Mouse (Mus musculus): ENCODE measurements around the gene Arfgap2. TPM values are rescaled to one million over a fixed set of nuclear protein-coding genes. Genes with fewer than 3 reads are reported as not detected.
A peak's percentile ranks its signal among the peaks of the same experiment; 100 is the strongest.
"Not testable (repeated sequence)": the region's sequence is repeated elsewhere in the genome, so short reads cannot be mapped to it uniquely, and the experiment has no call there.

Gene Arfgap2
- polyA plus RNA-seq (2015; fragmentation: Nextera tagmentation; extraction: Ambion mirVana) = 78.0 and 79.0 TPM in 2 replicates

DNA sequence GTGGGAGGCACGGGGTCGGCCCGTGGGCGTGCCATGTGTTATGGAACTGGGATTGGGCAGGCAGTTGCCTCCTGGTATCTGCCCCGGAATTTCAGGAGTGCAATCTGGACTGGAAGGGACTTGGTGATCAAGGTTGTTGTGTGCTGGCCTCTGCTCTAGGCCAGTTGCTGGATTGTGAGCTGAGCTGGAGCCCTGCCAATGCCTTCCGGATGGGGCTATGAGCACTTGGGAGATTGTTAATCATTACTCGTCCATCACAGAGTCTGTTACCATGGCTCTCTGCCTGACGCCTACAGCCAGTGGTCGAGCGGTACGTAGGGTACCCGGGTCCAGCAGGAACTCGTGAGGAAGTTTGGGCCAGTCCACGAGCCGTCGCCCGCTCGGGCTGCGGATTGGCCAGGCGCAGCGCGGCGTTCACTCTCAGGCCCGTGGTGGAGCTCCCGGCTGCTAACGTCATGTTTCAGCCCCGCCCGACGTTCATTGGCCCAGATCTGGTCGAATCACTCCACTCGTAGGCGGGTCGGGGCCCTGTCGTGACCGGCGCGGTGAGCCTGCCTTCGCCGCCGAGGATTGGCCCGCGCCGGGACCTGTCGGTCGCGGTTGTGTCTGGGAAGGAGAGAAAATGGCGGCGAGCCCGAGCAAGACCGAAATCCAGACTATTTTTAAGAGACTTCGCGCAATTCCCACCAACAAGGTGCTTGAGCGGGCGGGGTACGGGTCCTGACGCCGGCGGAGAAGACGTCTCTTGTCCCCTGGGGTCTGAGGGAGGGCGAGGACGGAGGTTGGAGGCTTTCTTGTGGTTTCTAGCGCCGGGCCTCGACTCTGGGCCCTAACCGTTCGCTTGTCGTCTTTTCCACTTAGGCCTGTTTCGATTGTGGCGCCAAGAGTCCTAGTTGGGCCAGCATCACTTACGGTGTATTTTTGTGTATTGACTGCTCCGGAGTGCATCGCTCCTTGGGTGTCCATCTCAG is at the start of gene Arfgap2:
Arfgap2 (plus strand) TSS at position 264 of the 971 bp plus-strand sequence.
- H3K9ac ChIP-seq (replicated peaks) = peak within 1 kb of the TSS; percentile 83
- H3K27ac ChIP-seq (replicated peaks) = peak within 1 kb of the TSS; percentile 93
- no peaks in the 10 kb centered on the region for H3K27me3 ChIP-seq
- H3K4me2 ChIP-seq (replicated peaks) = peak within 1 kb of the TSS; percentile 73
- H3K36me3 ChIP-seq = peaks cover 30% of the 10 kb centered on the region
- WGBS = under 1% methylated on average over 72 of the region's 72 CpGs
- H3K4me3 ChIP-seq = peak within 1 kb of the TSS; percentile 67
- no peaks in the 10 kb centered on the region for H3K9me3 ChIP-seq
- ATAC-seq (replicated peaks) = peak; percentile 99
- H3K4me1 ChIP-seq = peaks cover 20% of the 10 kb centered on the region

DNA sequence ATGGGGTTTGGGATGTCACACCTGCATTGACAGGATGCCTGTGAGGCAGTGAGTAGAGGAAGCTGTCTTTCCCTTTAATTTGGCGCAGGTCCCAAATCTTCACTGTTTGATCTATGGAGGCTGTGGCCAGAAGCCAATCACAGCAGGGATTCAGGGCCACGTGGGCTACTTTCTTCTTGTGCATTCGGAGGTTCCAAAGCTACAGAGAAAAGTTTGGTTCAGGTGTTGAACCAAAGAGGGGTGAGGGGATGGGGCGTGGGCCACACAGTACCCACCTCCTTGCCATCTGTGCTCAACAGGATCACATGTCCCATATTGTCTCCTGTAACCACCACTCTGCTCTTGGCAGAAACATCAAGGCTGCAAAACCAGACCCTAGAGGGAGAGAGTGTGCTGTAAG is 47.7 kb upstream of the Arfgap2 start:
- H3K4me1 ChIP-seq = 0 out of 2 replicates have a peak, but pooled peaks cover 5% of the 10 kb centered on the region
- no peak for ATAC-seq (replicated peaks)
- no peak overlapping the region for H3K4me2 ChIP-seq (replicated peaks)
- H3K9ac ChIP-seq (replicated peaks) = no peak overlapping the region
- H3K27ac ChIP-seq (replicated peaks) = no peak overlapping the region
- no peaks in the 10 kb centered on the region for H3K27me3 ChIP-seq
- no peaks in the 10 kb centered on the region for H3K9me3 ChIP-seq
- H3K36me3 ChIP-seq = peaks cover 32% of the 10 kb centered on the region
- no peak overlapping the region for H3K4me3 ChIP-seq
- 38% methylated on average over 4 of the region's 4 CpGs for WGBS

DNA sequence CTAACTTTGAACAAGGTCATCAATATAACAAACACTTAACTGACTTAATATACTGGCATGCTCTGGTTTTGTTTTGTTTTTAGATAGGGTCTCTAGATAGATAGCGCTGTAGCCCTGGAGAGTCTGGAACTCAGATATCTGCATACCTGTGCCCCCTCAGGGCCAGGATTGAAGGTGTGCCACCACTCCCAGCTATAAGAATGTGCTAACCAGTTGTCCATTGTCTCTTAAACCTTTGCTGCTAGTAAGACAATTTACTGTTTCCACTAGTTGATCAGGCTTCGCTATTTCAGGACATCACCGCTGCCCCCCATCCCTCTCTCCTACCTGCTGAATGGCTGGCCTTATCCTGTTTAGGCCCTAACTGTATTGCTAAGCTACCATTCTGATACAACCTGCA is 44.3 kb upstream of the Arfgap2 start:
- Histone ChIP-seq H3K9me3 (no peaks in the 10 kb centered on the region), H3K9ac (replicated peaks) (no peak overlapping the region), H3K27me3 (no peaks in the 10 kb centered on the region), H3K4me3 (no peak overlapping the region), H3K4me1 (0 out of 2 replicates have a peak, but pooled peaks cover 5% of the 10 kb centered on the region), H3K27ac (replicated peaks) (no peak overlapping the region), H3K4me2 (replicated peaks) (no peak overlapping the region), H3K36me3 (peaks cover 7% of the 10 kb centered on the region; the same call in 1 of the 2 replicates)
- no peak for ATAC-seq (replicated peaks)
- whole genome bisulfite sequencing = 98% methylated on average over 3 of the region's 3 CpGs

DNA sequence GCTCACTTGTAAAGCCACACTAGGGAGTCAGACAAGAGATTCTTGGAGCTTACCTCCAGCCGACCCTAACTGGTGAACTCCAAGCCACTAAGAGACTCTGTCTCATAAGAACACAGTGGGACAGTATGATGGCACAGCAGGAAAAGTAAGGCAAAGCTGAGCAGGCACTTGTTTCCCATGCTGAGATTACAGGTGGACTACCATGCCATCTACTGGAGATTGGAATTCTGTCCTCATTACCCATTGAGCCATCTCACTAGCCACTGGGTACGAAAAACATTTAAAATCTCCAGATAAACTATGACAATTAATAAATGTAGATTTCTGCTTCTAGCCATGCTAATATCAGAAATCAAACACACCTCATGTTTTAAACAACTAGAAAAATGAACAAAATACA is 41.2 kb upstream of the Arfgap2 start:
- no peaks in the 10 kb centered on the region for H3K27me3 ChIP-seq
- no peak for ATAC-seq (replicated peaks)
- H3K4me2 ChIP-seq (replicated peaks) = no peak overlapping the region
- no peak overlapping the region for H3K9ac ChIP-seq (replicated peaks)
- no peaks in the 10 kb centered on the region for H3K4me1 ChIP-seq
- H3K36me3 ChIP-seq = no peaks in the 10 kb centered on the region
- no peak overlapping the region for H3K27ac ChIP-seq (replicated peaks)
- WGBS = 78% methylated on average over 2 of the region's 2 CpGs
- no peak overlapping the region for H3K4me3 ChIP-seq
- H3K9me3 ChIP-seq = no peaks in the 10 kb centered on the region

DNA sequence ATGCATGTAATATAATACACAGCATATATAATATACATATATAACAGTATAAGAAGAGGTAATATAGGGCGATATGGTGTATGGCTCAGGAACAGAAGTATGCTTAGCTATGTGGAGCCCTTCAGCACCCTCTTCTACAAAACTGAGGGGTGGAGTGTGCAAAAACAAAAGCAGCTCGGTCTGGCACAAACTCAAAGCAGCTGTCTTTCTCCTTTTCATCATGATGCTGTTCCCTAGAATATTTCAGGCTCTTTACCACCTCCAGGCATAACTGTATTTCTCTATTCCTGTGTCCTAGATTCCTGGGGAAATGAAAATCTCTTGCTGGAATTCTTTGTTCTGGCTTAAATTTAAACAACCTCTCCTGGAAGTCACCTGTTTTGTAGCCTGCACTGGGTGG is 35.0 kb upstream of the Arfgap2 start:
- Histone ChIP-seq H3K4me1 (no peaks in the 10 kb centered on the region), H3K4me2 (replicated peaks) (no peak overlapping the region), H3K9ac (replicated peaks) (no peak overlapping the region), H3K27ac (replicated peaks) (no peak overlapping the region), H3K36me3 (peaks cover 4% of the 10 kb centered on the region; the same call in 1 of the 2 replicates), H3K9me3 (no peaks in the 10 kb centered on the region), H3K4me3 (no peak overlapping the region), H3K27me3 (no peaks in the 10 kb centered on the region)
- 84% methylated on average over 2 of the region's 2 CpGs for WGBS
- no peak for ATAC-seq (replicated peaks)

DNA sequence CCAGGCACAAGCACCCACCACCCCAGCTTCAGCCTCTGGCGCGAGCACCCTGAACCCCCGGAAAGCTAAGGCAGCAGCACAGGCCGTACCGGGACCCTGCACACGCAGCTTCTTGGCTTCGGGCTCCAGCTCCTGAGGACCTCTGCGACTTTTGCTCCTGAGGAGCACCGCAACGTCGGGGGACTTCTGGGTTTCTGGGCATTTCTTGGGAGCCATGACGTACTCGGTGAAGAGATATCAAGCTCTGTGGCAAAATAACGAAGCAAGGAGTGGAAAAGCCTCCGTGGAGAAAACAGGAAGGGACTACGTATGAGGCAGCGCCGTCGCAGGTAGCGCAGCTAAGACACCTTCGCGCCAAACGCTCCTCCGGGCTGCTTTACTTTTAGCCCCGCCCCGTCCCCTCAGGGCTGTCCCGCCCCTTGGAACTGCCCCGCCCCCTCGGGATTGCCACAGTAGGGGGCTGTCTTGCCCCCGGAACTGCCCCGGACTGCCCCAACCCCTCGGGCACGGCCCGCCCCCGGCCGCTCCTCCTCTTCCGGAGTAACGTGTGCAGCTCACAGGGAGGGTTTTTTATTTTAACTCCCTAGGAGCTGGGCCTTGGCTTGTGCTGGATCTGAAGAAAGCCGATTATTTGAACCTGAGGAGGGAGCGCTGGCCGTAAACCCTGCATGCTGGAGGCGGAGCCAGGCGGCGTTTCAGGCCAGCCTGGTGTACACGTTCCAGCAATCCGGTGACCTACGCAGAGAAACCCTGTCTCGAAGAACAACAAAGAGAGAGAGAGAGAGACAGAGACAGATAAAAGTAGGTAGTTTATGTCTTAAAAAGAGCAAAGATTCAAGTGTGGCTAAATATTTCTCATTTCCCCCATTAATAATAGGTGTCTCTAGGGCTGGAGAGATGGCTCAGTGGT is 27.9 kb upstream of the Arfgap2 start, which contains the start of gene Ddb2:
Ddb2 (minus strand) TSS at position 382 of the 910 bp plus-strand sequence.
- Histone ChIP-seq H3K4me3 (peak within 1 kb of the TSS; percentile 52), H3K36me3 (peaks cover 4% of the 10 kb centered on the region; the same call in 1 of the 2 replicates), H3K9me3 (no peaks in the 10 kb centered on the region), H3K27ac (replicated peaks) (peak within 1 kb of the TSS; percentile 93), H3K4me1 (peaks cover 11% of the 10 kb centered on the region), H3K4me2 (replicated peaks) (peak within 1 kb of the TSS; percentile 76), H3K9ac (replicated peaks) (peak within 1 kb of the TSS; percentile 61), H3K27me3 (no peaks in the 10 kb centered on the region)
- peak; percentile 99 for ATAC-seq (replicated peaks)
- under 1% methylated on average over 48 of the region's 48 CpGs for WGBS

DNA sequence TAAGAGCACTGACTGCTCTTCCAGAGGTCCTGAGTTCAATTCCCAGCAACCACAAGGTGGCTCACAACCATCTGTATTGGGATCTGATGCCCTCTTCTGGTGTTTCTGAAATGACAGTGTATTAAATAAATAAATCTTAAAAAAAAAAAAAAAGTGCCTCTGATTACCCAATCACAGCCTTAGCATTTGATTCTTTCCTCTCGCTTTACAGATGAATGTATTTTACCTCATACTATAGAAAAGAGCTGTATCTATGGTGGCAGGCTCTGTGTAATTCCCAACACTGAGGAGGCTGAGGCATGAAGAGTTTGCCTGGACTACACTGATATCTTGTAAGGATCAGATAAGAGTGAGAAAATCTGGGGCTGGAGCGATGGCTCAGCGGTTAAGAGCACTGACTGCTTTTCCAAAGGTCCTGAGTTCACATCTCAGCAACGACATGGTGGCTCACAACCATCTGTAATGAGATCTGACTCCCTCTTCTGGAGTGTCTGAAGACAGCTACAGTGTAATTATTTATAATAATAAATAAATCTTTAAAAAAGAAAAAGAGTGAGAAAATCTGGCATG is 27.2 kb upstream of the Arfgap2 start:
- not testable (repeated sequence) for H3K9me3 ChIP-seq, H3K27me3 ChIP-seq, H3K36me3 ChIP-seq
- peak overlapping the region; percentile 61 for H3K9ac ChIP-seq (replicated peaks)
- H3K4me2 ChIP-seq (replicated peaks) = peak overlapping the region; percentile 76
- WGBS = 18% methylated on average over 4 of the region's 4 CpGs
- H3K4me1 ChIP-seq = peaks cover 11% of the 10 kb centered on the region
- peak overlapping the region; percentile 52 for H3K4me3 ChIP-seq
- peak; percentile 58 for ATAC-seq (replicated peaks)
- peak overlapping the region; percentile 93 for H3K27ac ChIP-seq (replicated peaks)

DNA sequence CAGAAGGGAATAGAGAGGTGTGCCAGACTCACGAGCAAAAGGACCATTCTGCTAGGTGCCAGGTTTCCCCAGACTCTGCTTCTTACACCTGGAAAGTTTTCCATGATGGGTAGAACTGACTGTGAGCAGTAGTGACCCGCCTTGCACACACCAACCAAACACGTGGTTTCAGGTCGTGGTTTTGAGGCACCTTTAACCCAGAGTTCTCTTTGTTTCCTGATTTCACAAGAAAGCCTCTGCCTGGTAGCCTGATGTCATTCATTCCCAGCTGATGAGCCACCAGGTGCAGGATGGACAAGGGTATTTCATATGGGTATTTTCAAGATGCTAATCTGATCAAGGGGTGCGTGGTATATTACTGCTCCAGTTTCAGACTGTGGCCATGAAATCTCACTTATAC is 22.2 kb upstream of the Arfgap2 start:
- Histone ChIP-seq H3K4me2 (replicated peaks) (no peak overlapping the region), H3K27me3 (no peaks in the 10 kb centered on the region), H3K4me3 (no peak overlapping the region), H3K36me3 (no peaks in the 10 kb centered on the region), H3K9me3 (no peaks in the 10 kb centered on the region), H3K4me1 (peaks cover 4% of the 10 kb centered on the region), H3K27ac (replicated peaks) (no peak overlapping the region), H3K9ac (replicated peaks) (no peak overlapping the region)
- 82% methylated on average over 5 of the region's 5 CpGs for WGBS
- ATAC-seq (replicated peaks) = no peak

DNA sequence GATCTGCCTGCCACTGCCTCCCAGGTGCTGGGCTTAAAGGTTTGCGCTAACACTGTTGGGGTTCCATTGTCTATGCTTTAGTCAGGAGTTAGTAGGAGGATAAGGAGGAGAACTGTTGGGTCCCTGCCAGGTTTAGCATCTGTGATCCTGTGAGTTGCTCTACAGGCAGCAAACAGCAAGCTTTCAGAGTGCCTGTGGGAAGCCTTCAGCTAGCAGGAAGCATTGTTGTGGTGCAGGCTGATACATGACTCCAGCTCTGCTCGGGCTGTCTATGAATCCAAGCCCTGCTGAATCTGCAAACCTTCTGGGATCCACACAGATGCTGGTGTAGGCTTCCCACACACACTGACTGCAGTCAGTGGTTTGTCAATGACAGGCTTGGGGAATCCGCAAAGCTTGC is 21.4 kb upstream of the Arfgap2 start:
- Histone ChIP-seq H3K27me3 (no peaks in the 10 kb centered on the region), H3K9ac (replicated peaks) (no peak overlapping the region), H3K4me1 (no peaks in the 10 kb centered on the region; the same call in 1 of the 2 replicates), H3K4me2 (replicated peaks) (no peak overlapping the region), H3K36me3 (no peaks in the 10 kb centered on the region), H3K4me3 (no peak overlapping the region), H3K9me3 (no peaks in the 10 kb centered on the region), H3K27ac (replicated peaks) (no peak overlapping the region)
- no peak for ATAC-seq (replicated peaks)
- WGBS = 49% methylated on average over 3 of the region's 3 CpGs

DNA sequence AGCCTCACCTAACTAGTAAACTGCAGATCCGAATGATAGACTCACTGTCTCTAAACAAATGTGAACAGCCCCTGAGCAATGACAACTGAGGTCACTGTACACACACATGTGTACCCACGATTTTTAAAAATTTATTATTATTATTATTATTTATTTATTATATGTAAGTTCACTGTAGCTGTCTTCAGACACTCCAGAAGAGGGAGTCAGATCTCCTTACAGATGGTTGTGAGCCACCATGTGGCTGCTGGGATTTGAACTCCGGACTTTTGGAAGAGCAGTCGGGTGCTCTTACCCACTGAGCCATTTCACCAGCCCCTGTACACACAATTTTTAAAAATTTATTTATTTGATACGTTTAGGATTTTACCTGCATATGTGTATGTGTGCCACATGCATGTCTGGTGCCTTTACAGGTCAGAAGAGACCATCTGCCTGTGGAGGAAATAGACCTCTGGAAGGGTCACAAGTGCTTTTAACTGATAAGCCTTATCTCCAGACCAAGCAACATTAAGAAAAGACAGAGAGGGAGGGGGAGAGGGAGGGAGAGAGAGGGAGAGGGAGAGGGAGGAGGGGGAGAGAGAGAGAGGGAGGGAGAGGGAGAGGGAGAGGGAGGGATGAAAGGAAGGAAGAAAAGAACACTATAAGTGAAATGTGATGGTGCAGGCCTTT is 20.1 kb upstream of the Arfgap2 start:
- no peak overlapping the region for H3K4me3 ChIP-seq
- WGBS = 85% methylated on average over 5 of the region's 5 CpGs
- no peaks in the 10 kb centered on the region for H3K9me3 ChIP-seq
- no peak overlapping the region for H3K4me2 ChIP-seq (replicated peaks)
- no peak overlapping the region for H3K27ac ChIP-seq (replicated peaks)
- ATAC-seq (replicated peaks) = no peak
- no peaks in the 10 kb centered on the region for H3K36me3 ChIP-seq
- H3K9ac ChIP-seq (replicated peaks) = no peak overlapping the region
- H3K4me1 ChIP-seq = no peaks in the 10 kb centered on the region
- no peaks in the 10 kb centered on the region for H3K27me3 ChIP-seq

DNA sequence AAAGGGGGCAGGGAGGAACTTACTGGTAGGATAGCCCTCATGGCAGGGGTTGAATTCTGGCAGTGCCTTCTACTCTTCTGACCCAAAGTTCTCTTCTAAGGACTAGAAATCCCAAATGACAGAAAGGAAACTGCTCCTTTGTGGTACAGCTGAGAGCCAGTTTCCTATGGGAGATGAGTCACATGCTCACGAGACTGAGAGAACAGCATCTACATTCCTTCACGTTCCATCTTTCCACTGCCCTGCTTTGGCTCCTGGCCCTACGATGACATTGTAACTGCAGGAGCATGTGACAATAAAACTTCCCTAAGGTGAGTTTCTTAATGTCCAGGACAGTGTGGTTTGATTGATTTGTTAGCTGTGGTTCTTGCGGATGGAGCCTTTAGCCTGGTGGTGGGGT is 16.4 kb upstream of the Arfgap2 start:
- H3K4me1 ChIP-seq = no peaks in the 10 kb centered on the region
- H3K9me3 ChIP-seq = no peaks in the 10 kb centered on the region
- H3K36me3 ChIP-seq = no peaks in the 10 kb centered on the region
- no peak overlapping the region for H3K4me3 ChIP-seq
- no peak overlapping the region for H3K9ac ChIP-seq (replicated peaks)
- ATAC-seq (replicated peaks) = no peak
- no peak overlapping the region for H3K4me2 ChIP-seq (replicated peaks)
- peaks cover 5% of the 10 kb centered on the region; the same call in 1 of the 2 replicates for H3K27me3 ChIP-seq
- WGBS = 87% methylated on average over 4 of the region's 4 CpGs
- H3K27ac ChIP-seq (replicated peaks) = no peak overlapping the region
